Mouse (Mus musculus) liver, embryonic 18 days (tissue): Measurements from ENCODE around the gene Agap1. TPM values are rescaled to one million over a fixed set of nuclear protein-coding genes. Genes with fewer than 3 reads are reported as not detected.

Source experiments
- polyA plus RNA-seq: library from polyadenylated mRNA; depleted of rRNA; stranded (reverse); fragments of >200 nt; gene quantifications from 2 replicates; pipeline ENCODE4 v1.2.3, GENCODE M21; 2012; rRNA removed

The Agap1 gene
- polyA plus RNA-seq: 1.3 and 1.8 TPM in 2 replicates

GRCm38 (mm10) chr1:89454196-89455123 is at the start of gene Agap1:
Gene Agap1, plus strand, starts transcription at chr1:89454806.

GRCm38 (mm10) chr1:89931120-89931519 is 476.5 kb downstream of the Agap1 start, which contains the start of gene Gbx2:
Gene Gbx2, minus strand, starts transcription at chr1:89931179.

